Mouse (Mus musculus) adrenal gland, postnatal 10 days (tissue): ENCODE measurements around the gene Tpx2. TPM values are rescaled to one million over a fixed set of nuclear protein-coding genes. Genes with fewer than 3 reads are reported as not detected.

Experiments used
- DNase-seq: peaks from one replicate; pipeline ENCODE4 v3.0.0; 2021; ENCODE audit warnings: mixed read lengths
- total RNA-seq, 2 experiments: library from RNA; stranded (reverse); gene quantifications; 2 replicates each; pipeline ENCODE4 v1.2.3; 2021

Tpx2 gene
- total RNA-seq, 2 experiments from 2014 or later, result 18.4 to 21.4 TPM

DNA sequence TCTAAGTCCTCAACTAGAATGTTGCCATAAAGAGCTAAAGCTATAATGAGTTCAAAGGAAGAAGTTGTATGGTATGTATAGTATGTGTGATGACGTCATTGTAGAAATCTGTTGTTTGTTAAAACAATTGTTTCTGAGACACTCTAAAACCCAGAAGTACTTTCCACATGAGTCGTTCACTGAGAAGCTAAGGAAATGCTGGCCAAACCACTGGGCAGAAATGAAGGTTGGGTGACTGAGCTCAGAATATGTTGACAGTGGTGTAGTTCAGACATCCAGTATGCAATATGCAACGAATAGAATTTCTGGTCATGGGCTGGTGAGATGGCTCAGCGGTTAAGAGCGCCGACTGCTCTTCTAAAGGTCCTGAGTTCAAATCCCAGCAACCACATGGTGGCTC is 15.6 kb downstream of the Tpx2 start:
- no peak for DNase-seq

DNA sequence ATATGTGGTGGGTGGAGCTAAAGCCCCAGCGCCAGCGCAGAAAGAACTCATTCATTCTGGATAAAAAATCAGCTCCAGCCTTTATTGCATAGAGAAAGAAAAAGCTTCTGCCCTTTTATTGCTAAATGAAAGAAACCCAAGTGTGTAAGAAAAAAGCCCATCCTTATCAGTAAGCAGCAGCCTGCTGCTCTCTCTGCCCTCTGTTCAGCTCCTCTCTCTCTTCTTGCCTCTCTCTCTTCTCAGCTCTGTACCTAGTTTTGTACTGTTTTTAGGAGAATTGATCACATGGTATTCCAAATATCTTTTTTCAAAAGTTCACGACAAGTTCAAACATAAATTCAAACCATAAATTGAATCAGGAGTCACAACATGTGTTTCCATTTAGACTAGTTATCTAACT is 30.5 kb downstream of the Tpx2 start:
- no peak for DNase-seq

DNA sequence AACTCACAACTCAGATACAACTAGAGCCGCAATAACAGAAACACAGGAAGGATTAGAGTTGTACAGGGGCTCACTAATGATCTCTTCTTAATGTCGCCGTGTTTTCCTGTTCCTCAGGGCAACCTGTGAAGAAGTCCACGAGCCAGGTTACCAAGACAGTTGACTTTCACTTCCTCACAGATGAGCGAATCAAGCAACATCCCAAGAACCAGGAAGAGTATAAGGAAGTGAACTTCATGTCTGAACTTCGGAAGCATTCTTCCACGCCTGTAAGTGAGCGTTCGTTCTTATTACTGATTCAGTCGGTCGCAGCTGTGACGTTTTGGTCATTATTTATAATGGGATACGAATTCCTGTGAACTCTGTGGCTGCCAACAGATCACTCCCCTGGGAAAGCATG is 33.1 kb downstream of the Tpx2 start:
- DNase-seq, result no peak

DNA sequence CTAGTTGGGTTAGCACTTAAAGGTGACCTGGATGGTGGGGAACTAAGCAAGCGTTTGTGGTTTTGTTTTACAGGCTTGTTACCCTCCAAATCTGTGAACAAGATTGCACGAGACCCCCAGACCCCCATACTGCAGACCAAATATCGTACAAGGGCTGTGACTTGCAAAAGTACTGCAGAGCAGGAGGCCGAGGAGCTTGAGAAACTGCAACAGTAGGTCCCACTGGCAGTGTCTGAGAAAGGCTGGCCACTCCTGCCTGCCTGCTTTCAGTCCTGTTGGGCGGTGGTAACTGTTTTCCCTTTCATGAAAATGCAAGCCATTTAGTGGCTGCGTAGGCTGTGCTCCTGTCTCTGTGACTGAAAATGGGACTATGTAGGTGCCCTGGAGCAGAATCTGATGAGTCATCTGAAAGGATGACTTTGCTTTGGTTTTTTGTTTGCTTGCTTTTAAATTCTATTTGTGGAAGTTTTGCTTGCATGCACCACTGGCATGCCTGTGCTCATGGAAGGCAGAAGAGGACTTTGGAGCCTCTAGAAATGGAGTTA is 36.4 kb downstream of the Tpx2 start:
- no peak for DNase-seq

DNA sequence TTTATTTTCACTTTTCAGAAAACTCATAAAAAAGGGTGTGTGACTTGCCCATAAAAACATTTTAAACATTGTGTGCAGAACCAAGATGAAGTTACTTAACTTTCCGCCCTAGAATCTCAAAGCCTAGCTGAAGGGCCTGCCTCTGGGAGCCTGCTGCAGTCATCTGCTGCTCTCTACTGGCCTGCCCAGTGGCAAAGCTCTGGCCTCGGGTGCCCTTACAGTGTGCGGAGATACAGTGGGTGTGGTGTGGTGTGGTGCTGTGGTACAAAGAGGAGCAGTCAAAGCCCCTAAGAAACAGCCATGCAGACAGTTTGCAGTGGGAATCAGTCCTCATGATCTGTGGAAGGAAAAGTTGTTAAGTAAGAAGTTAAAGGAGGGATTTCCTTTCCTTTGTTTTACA is 39.5 kb downstream of the Tpx2 start:
- DNase-seq, result no peak

DNA sequence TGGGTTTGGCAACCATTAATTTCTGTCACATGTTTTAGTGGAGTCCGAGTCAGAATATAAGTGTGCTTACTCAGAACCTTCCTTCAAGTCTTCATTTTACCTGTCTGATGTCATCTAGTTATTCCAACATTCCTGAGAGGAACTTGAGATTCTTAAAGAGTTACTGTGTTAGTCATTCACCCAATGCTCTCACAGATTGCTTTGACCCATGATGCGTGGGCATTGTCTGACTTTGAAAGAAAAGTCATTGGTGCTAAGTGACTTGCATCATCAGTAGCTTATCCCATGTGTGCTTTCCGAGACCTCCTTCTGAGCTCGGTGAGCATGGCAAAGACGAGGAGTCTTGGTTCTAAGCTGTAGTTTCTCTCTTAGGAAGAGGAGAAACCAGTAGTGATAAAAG is 41.0 kb downstream of the Tpx2 start:
- no peak for DNase-seq

DNA sequence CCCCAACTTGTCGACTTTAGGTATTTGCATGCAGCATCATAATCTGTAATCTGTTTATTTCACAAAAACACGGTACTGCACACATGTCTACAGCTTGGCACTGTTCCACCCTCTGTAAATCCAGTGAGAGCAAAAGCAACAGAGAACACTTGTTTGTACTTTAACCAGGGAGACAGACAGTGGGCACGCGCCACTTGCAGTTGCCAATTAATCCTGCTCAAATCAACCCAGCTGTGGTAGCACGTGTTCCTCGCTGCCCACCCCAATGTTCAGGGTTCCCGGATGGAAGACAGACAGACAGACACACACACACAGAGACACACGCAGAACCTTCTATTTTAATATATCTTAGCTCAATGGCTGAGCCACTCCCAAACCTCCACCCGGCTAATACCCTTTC is 48.1 kb downstream of the Tpx2 start:
- DNase-seq, result no peak

DNA sequence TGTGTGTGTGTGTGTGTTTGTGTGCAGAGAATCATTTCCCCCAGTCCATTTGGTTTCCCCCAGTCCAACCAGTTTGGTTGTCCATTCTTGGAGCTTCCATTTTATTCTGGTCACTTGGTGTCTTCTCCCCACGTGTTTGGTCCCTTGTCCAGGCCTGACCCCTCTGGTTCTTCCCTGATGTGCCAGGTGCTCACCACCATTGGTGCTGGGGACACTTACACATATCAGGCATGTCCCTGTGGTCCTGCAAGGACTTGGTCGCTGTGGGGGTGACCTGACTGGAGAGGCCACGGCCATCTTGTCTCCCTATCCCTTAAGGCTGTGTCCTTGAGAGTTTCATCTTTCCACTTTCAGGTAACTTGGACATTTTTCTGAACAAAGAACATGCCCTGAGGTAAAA is 49.2 kb downstream of the Tpx2 start:
- no peak for DNase-seq

DNA sequence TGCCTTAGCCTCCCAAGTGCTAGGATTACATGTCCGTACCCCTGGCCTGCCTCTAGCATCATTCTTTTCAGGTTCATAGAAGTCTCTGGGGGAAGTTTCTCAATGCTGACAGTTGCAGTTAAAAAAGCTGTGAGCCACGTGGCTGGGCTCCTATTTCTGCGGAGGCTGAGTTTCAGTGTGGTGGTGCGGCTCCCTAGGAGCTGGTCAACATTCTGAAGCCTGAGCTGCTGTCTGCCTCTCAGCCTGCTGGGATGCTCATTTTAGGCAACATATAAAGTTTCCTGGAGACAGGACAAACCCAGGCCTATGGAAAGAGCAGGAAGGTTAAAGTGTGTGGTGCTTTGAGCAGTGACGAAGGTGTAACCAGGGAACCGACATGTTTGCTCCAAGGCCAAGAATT is 51.2 kb downstream of the Tpx2 start:
- no peak for DNase-seq

DNA sequence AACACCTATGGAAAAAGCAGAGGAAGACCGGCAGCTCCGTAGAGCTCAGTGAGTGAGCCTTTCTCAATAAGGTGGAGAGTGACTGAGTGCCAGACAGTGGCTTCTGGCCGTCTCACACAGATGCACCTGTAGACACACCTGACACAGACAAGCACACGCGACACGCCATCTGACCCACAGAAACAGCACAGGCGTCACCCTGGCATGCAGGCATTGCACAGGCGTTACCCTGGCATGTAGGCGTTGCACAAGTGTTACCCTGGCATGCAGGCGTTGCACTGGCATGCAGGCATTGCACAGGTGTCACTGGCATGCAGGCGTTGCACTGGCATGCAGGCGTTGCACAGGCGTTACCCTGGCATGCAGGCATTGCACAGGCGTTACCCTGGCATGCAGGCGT is 53.5 kb downstream of the Tpx2 start:
- DNase-seq, result no peak

DNA sequence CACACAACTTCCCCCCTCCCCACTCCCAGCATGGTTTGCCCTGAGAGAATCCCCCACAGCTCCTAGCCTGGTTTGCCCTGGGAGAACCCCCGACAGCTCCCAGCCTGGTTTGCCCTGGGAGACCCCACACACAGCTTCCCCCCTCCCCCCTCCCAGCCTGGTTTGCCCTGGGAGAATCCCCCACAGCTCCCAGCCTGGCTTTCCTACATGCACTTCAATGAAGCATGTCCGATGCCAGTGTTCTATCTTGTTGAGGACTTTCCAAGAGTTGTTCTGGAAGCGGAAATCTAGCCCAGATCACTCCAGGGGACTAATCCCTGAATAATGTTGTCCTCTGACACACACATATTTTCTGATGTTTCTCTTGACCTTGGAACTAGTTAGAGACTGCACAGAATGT is 54.9 kb downstream of the Tpx2 start:
- no peak for DNase-seq

DNA sequence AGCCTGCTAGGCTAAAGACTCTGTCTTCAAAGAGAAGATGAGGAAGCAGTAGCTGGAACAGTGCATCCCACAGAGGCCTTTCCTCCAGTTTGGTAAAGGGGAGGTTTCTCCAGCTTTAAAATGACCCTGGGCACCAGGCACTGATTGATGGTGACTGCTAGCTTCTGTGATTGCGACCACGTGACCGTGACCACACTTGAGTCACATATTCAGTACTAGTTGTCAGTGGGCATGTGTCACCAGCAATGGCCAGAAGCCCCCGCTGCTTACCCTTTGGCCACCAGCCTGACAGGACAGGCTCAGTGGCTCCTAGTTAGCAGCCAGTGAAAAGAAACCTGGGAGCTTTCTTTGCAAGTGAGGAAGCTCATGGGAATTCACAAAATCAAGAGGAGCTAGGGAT is 55.8 kb downstream of the Tpx2 start:
- DNase-seq, result peak; percentile 75

DNA sequence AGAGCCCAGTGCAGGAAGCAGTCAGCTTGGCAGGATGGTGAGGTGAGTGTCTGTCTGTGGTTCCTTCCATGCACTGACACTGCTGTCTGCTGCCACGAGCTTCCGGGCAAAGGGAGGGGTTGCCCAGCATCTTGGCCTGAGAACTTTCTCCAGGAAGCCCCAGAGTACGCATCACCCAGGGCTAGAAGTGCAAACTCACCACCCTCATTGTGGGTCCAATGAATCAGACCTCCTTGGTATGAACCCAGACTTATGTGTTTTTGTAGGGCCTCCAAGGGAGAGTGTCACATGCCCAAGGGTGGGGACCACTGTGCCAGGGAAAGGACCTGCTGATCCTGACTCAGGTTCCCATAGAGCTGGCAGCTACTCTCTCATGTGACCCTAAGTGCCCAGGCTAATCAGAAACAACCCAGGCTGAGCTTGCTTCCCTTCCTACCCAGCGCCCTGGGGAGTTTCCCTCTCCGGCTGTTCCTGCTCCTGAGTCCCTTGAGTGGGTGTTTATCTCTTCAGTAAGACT is 56.4 kb downstream of the Tpx2 start:
- DNase-seq, result no peak

DNA sequence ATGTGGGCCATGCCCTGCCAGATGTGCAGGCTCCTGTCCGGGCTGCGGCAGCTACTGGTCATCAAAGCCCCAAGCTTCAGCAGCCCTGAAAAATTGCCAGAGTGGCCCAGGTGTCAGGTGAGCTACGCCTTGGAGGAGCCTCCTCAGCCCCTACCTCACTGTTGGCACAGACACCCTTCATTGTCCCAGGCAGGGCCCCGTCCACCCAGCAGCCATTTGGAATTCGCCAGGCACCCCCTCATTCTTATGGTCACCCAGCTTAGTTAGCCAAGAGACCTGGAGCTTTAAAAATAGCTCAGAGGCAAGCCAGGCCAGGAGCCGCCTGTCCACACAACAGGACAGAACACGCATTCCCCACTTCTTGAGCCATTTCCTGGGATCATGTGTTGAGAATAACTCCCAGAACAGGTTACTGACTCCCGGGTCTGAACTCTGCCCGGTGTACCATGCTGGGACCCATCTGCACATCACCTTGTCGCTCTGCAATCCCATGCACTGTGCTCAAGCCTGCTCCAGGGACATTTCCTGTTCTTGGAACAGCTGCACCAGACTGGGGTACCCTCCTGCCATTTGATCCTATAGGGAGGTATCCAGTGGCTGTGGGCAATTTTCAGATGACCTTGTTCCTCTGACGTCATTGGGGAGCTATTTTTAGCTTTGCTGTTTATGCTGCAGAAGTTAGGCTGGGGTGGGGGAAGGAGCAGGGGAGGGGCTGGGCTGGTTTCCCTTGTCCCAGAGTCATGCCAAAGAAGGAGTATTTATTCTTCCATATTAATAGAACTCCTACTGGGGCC is 57.5 kb downstream of the Tpx2 start:
- no peak for DNase-seq

DNA sequence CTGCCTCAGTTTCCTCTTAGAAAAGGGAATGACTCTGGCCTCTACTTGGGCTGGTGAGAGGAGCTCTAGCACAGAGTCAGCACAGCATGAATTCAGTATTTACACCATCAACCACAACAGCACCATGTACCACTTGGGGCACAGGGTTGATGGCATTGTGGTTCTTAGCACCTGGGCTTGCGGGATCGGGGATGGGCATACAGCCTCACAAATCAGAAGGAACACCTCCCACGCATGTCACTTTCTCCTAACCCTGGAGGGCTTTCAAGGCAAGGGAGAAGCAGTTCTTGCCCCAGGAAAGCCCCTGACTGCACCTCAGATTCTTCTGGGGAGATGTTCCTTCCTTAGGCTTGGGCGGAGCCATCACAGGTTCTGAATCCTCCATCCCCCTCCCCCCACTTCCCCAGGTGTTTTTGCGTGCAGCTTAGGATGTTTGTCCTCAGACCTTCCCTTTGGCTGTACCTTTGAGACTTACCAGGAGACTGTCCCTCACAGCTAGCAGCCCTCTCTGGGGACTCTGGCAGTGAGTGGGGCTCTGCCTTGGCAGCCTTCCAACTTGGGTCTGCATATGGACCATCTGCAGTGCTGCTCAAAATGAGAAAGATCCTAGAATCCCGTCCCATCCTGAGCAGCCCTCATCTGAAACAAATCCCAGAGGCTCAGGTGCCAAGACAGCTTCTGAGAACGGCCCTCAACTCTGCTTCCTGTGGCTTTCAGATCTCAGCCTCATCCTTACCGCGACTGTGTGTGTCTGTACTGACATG is 58.7 kb downstream of the Tpx2 start:
- no peak for DNase-seq

DNA sequence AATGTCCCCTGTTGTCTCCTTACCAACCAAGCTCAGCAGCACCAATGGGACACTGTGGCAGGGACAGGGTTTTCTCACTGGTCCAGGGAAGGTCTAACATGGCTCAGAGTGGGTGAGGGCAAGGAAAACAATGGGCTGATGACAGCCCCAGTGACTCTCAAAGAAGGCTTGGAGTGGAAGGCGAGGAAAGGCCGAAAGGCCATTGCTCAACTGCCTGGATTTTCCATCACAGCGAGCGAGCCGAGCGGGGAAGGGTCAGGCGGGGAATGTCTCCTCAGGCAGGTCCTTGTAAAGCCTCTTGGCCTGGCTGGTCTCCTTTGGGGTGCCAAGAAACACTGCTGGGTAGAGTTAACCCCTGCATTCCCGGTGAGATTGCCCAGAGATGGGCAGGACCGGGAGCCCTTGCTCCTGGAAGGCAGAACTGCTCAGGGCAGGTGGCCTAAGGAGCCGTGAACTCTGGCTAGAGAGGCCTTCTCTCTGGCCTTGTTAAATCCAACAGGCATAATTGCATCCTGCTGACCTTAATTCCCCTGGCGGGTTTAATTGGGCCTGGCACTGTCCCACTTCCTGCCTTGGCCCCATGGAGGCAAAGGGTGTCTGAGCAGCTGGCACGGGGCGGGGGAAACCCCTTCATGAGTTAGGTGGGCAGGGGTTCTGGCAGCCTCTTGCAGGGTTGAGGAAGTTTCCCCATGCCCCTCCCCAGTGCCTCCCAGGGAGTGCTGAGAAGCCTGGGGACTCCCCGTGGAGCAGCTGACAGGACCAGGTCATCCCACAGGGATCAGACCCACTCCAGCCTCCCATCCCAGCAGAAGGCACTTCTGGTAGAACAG is 59.6 kb downstream of the Tpx2 start:
- no peak for DNase-seq

DNA sequence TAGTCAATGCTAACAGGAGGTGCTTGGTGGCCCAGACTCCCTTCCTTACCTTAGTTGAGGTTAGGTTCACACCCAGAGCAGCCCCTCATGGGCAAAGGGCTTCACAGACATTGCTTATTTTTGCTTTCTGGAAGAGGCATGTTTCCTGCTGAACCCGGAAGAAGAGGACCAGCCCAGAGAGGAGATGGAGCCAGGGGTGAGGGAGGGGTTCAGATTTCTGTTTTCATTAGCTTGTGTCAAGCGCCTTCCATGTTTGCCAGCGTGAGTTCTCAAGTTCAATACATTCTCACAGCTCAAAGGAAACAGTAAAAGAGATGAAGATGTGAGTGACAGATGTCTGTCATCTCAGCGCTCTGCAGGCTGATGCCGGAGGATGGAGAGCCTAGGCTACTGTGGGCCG is 62.1 kb downstream of the Tpx2 start:
- DNase-seq, result no peak

DNA sequence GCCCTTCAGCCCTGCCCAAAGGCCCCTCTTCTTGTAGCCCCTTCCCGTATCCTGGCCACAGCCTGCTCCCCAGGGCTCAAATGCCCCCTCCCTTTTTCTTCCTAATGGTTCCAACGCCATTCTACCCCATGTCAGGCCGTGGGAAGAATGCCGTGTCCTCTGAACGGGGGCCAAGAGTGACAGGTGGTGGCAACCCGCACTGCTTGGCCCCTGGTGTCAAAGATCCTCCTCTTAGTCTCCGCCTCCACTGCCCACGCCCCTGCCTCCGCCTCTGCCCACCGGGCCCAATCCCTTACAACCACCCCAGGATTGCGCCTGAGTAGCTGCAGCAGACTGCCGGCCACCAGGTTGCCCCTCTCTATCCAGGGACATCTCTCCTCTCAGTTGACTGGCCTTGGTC is 63.3 kb downstream of the Tpx2 start, which contains the start of gene Mylk2:
Gene Mylk2, plus strand, starts transcription at position 322 of the 400 bp plus-strand sequence.
- no peak for DNase-seq

DNA sequence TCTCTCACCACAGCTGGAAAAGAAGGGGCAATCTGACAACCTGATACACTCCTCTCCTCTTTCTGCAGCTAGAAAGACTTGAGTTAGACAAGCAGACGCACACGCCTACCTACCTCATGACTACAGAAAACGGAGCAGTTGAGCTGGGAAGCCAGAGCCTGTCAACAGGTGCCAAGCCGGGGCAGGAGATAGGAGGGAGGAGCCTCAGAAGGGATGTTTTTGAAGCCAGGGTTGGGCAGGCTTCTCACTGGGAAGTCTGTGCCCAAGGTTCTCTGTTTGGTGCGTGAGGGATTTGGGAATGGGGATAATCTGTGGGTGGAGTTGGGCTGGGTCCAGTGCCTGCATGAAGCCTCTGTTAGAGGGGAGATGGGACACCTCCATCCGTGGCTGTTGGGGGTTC is 63.7 kb downstream of the Tpx2 start:
- DNase-seq, result no peak

DNA sequence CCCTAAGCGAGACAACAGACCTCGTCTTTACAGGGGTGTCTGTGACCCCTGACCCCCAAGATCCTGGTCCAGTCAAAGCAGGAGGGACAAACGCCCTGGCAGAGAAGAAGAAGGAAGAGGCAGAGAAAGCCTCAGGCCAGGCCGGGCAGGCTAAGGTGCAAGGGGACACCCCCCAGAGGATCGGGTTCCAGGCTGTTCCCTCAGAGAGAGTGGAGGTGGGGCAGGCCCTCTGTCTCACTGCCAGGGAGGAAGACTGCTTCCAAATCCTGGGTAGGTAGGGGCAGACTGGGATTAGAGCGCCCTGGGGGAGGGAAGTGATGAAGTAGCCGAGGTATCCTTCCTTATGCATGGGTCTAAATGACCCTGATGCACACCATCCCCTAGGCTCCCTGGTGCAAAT is 65.7 kb downstream of the Tpx2 start:
- DNase-seq, result no peak

DNA sequence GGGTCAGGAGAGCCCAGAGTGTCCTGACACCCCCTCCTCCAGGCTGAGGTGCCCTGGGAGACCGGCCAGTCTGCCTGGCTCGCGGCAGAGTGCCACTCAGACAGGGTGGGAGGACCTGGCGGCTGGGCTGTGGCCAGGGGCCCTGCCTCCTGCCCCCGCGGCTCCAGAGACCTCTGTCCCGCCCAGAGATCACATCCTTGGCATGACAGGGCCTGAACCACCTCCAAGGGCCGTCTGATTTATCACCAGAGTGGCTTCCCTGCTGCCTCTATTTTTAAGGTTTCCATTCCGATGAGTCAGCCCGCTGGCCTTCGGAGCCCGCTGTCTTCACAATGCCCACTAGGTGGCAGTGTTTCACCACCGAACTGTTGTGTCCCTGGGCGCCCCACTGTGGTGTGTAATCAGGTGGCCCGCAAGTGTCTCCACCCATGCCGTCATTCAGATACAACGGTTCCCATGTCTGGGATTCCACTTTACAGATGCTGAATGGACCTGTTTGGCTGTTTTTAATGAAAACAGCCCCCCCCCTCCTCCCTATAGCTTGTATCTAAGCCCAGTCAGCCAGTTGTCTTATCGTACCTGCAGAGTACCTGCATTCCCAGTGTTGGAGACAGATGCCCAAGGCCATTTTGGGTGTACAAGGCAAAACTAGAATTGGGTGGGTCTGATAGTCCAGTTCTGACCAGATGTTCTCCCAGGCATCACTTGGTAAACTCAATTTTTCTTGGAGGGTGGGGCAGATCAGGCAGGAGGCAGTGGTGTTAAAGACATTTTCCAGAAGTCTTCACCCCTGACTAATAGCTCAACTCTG is 66.8 kb downstream of the Tpx2 start:
- peak; percentile 93 for DNase-seq

DNA sequence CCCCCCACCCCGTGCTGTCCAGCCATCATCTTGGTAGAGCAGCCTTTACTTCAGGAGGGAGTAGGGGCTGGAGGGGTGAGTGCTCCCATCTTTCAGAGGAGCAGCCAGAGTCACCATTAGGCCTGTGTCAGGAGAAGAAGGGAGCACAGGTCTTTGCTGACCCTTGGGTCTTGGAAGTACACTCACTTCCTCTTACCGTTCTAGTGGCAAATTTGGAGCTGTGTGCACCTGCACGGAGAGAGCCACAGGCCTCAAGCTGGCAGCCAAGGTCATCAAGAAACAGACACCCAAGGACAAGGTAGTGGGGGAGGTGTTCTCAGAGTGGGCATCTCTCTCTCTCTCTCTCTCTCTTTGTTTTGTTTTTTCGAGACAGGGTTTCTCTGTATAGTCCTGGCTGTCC is 67.7 kb downstream of the Tpx2 start:
- DNase-seq, result no peak
